Mouse (Mus musculus): ENCODE data around the gene Gm45716.

DNA sequence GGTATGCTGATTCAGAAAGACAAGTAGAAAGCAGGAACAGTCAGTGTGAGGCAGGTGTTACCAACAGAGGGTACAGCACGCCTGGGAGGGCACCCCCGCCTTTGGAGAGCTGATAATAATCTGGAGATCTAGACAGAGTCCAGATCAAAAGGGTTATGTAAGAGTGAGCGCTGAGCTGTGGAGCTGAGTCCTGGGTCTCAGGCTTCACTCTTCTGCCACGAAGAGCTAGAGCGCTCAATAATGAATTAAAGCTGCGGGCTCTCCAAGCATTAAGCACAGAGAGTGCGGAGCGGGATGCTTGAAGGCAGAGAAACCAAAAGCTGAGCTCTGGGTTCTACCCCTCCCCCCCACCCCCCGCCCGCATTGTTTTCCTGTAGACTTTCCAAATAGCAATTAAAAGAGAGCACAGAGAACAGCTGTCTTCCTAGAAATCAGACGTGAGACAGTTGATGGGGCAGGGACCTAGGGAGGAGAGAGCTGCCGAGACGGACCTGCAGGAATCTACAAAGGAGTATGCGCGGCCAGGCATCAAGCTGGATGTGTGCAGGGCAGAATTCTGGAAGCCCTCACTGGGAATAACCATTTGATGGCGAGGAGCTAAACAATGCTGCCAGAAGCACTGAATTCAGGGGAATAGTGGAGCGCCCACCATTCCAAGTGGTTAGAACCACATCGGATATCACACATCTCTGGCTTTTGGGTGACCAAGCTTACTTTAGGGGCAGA, 82.1 kb downstream of the Gm45716 start:
- TF ChIP-seq POLR2A (IDR thresholded peaks at IDR 0.05; ENCODE audit: borderline replicate concordance, extremely low read depth, insufficient read depth, insufficient read length, poor library complexity, severe bottlenecking) (no peak), CTCF (IDR thresholded peaks at IDR 0.05; ENCODE audit: borderline replicate concordance, extremely low read depth, insufficient read depth, insufficient read length) (no peak)
